Mouse (Mus musculus) cortical plate, adult 2 months (tissue): ENCODE measurements around the gene Szrd1.

Experiments used
- CTCF ChIP-seq: fragments of 200-500 bp; IDR thresholded peaks from 2 replicates; pipeline ENCODE4 v1.5.1; 2011; ENCODE audit warnings: mild to moderate bottlenecking, control low read depth, low read length; ENCODE audit not compliant: insufficient read depth; ENCODE audit errors: extremely low read depth
- POLR2A ChIP-seq: fragments of 200-500 bp; IDR thresholded peaks from 2 replicates; pipeline ENCODE4 v1.6.1; 2011; ENCODE audit warnings: mild to moderate bottlenecking, low read length, control low read depth; ENCODE audit not compliant: insufficient read depth; ENCODE audit errors: extremely low read depth

DNA sequence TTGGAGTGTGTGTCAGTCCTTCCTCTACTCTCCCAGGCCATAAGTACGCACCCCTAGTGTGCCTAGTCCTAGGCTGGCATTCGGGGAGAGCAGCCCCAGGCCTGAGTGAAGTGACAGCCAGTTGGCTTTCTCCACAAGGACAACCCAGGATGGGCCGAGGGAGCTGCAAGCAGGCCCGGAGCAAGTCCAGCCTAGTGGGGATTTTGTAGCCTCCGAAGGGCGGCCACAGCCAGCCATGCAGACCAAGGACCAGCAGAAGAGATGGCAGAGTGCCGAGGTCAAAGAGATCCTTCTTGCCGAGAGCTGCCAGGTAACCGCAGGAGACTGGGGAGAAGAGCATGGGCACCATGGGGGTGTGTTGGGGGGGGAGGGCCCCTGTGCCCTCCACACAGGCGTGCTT lies 44.6 kb downstream of the Szrd1 start:
- TF ChIP-seq POLR2A (no peak), CTCF (no peak)
